Mouse (Mus musculus) mouse trophoblast stem cell (cell line): ENCODE data around the gene Gm10490.

Experiments
- in situ Hi-C, 2 experiments: fragments of 300-500 bp; cut with MseI, MboI; formaldehyde crosslinking; loops; 2 replicates in 1 of 2; 3 replicates in 1 of 2; pipeline ENCODE4 v1.15.1; 2025

Gm10490 gene

GRCm38 (mm10) chrX:7922032-7922431, 12.7 kb downstream of the Gm10490 start:
- in situ Hi-C loops: loop anchor here in 1 of 2 experiments (5.0 to 25.0 kb wide), 2 partner anchors 90 to 190 kb away; no protein-coding TSS in a partner anchor

- in situ Hi-C loops: no loop called here
Observed at GRCm38 (mm10) chrX:7926266-7926665, 16.9 kb downstream of the Gm10490 start.

- in situ Hi-C loops: no loop called here
Observed at GRCm38 (mm10) chrX:7927116-7927515, 17.8 kb downstream of the Gm10490 start.

- in situ Hi-C loops: no loop called here
Observed at GRCm38 (mm10) chrX:7928270-7928790, 19.0 kb downstream of the Gm10490 start, which contains the start of gene Eras. TSS of gene Eras (minus strand) at chrX:7928607.

- in situ Hi-C loops: no loop called here
Observed at GRCm38 (mm10) chrX:7936874-7937273, 27.5 kb downstream of the Gm10490 start.

- in situ Hi-C loops: no loop called here
Observed at GRCm38 (mm10) chrX:7937667-7938066, 28.3 kb downstream of the Gm10490 start.

GRCm38 (mm10) chrX:7945618-7946017, 36.3 kb downstream of the Gm10490 start:
- in situ Hi-C loops: no loop called here

- in situ Hi-C loops: no loop called here
Observed at GRCm38 (mm10) chrX:7947108-7947899, 38.0 kb downstream of the Gm10490 start, which contains the start of gene Hdac6. TSS of gene Hdac6 (minus strand) at chrX:7947889.

GRCm38 (mm10) chrX:7947900-7948492, 38.7 kb downstream of the Gm10490 start:
- in situ Hi-C loops: no loop called here

- in situ Hi-C loops: no loop called here
Observed at GRCm38 (mm10) chrX:7950091-7950490, 40.7 kb downstream of the Gm10490 start.

- in situ Hi-C loops: no loop called here
Observed at GRCm38 (mm10) chrX:7958868-7959267, 49.5 kb downstream of the Gm10490 start.
